Mouse (Mus musculus): ENCODE measurements around the gene Negr1.

GRCm38 (mm10) chr3:156794610-156795009, 233.0 kb downstream of the Negr1 start:
- no peak for TF ChIP-seq CTCF (IDR thresholded peaks at IDR 0.05; ENCODE audit: low read depth)
- no peak for TF ChIP-seq EP300 (IDR thresholded peaks at IDR 0.05; ENCODE audit: low read depth)

Measured in liver, postnatal 0 days (tissue).